ENCODE assay signal across 10 mouse cellular contexts in the genomic region with DNA sequence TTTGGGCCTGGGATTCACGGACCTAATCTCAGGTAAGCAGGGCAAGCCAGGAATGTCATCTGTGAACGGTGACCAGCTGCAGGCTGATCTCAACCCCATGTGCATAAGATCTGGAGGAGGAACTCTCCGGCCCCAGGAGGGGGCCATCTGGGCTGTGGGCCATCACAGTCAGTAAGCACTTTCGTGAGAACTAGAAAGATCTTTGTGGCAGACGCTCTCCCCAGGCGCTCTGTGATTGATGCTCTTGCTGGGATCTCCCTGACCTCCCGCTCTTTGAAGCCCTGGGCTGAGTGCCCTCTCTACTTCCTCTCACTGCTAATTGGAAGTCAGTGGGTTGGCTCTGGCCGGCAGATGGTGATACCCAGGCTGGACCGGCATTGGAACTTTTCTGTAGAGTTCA.
DNase-seq lines count a peak whose midpoint lies in the region; ATAC-seq lines count a peak whose summit lies in the region.
"Had no signal": no experiment of that assay in that cellular context is flagged by ENCODE, and none has a peak within 500 bp of the region (broad histone marks: within the 10 kb centered on the region; RNA-seq: fewer than 3 reads in every experiment).

No protein-coding gene starts in this region.

- WGBS in midbrain, embryonic 14.5 days: 73% methylated on average over 9 of the region's 9 CpGs
- WGBS in midbrain, embryonic 11.5 days: 62% methylated on average over 9 of the region's 9 CpGs

- no peaks in the 10 kb centered on the region for H3K36me3 ChIP-seq in midbrain, embryonic 14.5 days (ENCODE audit: control insufficient read depth, insufficient read depth, low read length)
- no peaks in the 10 kb centered on the region for H3K36me3 ChIP-seq in midbrain, embryonic 11.5 days (ENCODE audit: control insufficient read depth, insufficient read depth, low read length)
- H3K36me3 ChIP-seq: heart, embryonic 12.5 days had no signal

- H3K9me3 ChIP-seq in midbrain, embryonic 14.5 days (ENCODE audit: control insufficient read depth, low read length): no peaks in the 10 kb centered on the region
- H3K9me3 ChIP-seq in midbrain, embryonic 11.5 days (ENCODE audit: control insufficient read depth, low read length): no peaks in the 10 kb centered on the region
- H3K9me3 ChIP-seq: heart, embryonic 12.5 days had no signal

- no peak overlapping the region for H3K27ac ChIP-seq in midbrain, embryonic 14.5 days (replicated peaks; ENCODE audit: low read depth, low read length)
- H3K27ac ChIP-seq in midbrain, embryonic 11.5 days (ENCODE audit: low read depth, low read length): no peak overlapping the region

- H3K4me3 ChIP-seq in midbrain, embryonic 14.5 days (replicated peaks; ENCODE audit: low read depth, low read length): no peak overlapping the region
- no peak overlapping the region for H3K4me3 ChIP-seq in midbrain, embryonic 11.5 days (ENCODE audit: low read depth, low read length)
- H3K4me3 ChIP-seq: heart, embryonic 12.5 days had no signal

- H3K4me2 ChIP-seq in midbrain, embryonic 14.5 days (ENCODE audit: low read length): no peak overlapping the region
- no peak overlapping the region for H3K4me2 ChIP-seq in midbrain, embryonic 11.5 days
- H3K4me2 ChIP-seq: heart, embryonic 12.5 days had no signal

- no peaks in the 10 kb centered on the region for H3K4me1 ChIP-seq in midbrain, embryonic 14.5 days (ENCODE audit: control insufficient read depth, insufficient read depth, low read length)
- no peaks in the 10 kb centered on the region for H3K4me1 ChIP-seq in midbrain, embryonic 11.5 days (ENCODE audit: control insufficient read depth, insufficient read depth, low read length)

- no peaks in the 10 kb centered on the region for H3K27me3 ChIP-seq in midbrain, embryonic 14.5 days (ENCODE audit: control insufficient read depth, insufficient read depth, low read length)
- H3K27me3 ChIP-seq in midbrain, embryonic 11.5 days (ENCODE audit: control insufficient read depth, insufficient read depth, low read length): no peaks in the 10 kb centered on the region
- H3K27me3 ChIP-seq: heart, embryonic 12.5 days; Patski had no signal

- H3K9ac ChIP-seq in midbrain, embryonic 14.5 days (replicated peaks; ENCODE audit: low read length): no peak overlapping the region
- H3K9ac ChIP-seq in midbrain, embryonic 11.5 days (ENCODE audit: low read length): no peak overlapping the region
- H3K9ac ChIP-seq: heart, embryonic 12.5 days had no signal

- peak; percentile 6 for DNase-seq in midbrain, embryonic 14.5 days
- DNase-seq in midbrain, embryonic 11.5 days (ENCODE audit: low spot score, missing footprints): no peak
- DNase-seq in cerebellum, postnatal 10 days: peak; percentile 52 to 70
- peak; percentile 70 for DNase-seq in kidney, postnatal 10 days
- peak; percentile 44 for DNase-seq in retina, postnatal 1 day
- no peak for DNase-seq in layer of hippocampus, adult 11-12 months (ENCODE audit: low spot score)
- DNase-seq in urinary bladder, postnatal 14 days (ENCODE audit: low spot score): no peak

- no peak for ATAC-seq in midbrain, embryonic 14.5 days (ENCODE audit: low FRiP score, low TSS enrichment)
- no peak for ATAC-seq in midbrain, embryonic 11.5 days (ENCODE audit: low FRiP score)
- ATAC-seq in megakaryocyte-erythroid progenitor cell, adult 5-6 weeks (replicated peaks; ENCODE audit: low FRiP score, low TSS enrichment, poor library complexity, severe bottlenecking): no peak
- ATAC-seq: Patski had no signal

Comparison
In these comparisons a context has a peak if more than half of its experiments do, and no peak if none do; other contexts are left out.
1. DNase-seq: peak in midbrain, embryonic 14.5 days (single experiment), cerebellum, postnatal 10 days (2 of 2), kidney, postnatal 10 days (single experiment) and retina, postnatal 1 day (single experiment); none in midbrain, embryonic 11.5 days (single experiment), layer of hippocampus, adult 11-12 months (single experiment) and urinary bladder, postnatal 14 days (single experiment).